Mouse (Mus musculus) embryo, embryonic 11 days (tissue): ENCODE data around the gene Acoxl.
A peak's percentile ranks its signal among the peaks of the same experiment; 100 is the strongest.

Experiments
- DNase-seq: peaks from one replicate; pipeline ENCODE4 v3.0.0-alpha.2; 2015

Acoxl gene

GRCm38 (mm10) chr2:127960579-127960978 is 121.9 kb downstream of the Acoxl start:
- peak; percentile 28 for DNase-seq

DNA sequence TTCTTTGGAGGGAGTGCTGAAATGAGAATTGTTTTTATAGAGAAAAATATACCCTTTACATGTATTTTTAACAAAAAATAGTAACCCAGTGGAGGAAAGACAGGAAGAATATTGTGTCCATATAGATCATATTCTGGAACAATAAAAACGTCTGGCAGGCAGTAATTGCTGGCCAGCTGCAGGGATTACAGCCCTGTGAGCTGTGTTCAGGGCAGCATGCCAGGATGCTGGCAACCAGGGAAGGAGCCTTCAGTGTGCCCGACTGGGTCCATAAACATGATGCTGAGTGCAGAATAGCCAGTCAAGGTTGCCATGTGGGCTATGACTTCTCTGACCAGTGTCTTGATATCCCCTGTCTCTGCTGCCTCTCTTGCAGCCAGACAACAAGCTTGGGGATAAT is 122.5 kb downstream of the Acoxl start:
- DNase-seq: no peak

DNA sequence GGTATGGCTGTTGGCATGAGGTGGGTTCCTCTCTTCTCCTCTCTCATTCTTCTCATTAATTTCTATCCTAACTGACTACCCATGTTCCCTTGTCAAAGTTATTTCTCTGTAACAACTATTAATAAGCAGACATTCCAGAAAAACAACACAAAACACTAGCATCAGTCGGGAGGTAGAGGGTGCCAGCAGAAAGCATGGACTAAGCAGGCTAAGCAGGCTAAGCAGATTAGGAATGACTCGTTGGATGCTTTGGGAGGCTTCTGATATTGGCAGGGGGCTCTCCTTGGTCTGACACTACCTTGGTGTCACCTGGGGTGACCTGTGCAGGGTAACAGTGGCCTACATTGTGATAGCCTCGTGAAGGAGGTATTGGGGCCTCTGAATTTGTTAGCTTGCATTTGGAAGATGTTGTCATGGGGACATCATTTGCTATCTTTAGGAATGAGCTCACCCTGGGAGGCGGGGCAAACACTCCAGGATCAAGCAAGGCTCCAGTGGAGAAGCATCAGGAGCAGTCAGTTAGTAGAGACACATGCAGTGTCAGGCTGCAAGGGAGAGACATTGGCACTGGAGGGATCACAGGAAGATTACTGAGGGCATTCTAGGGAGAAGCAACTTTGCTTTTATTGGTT is 123.2 kb downstream of the Acoxl start:
- no peak for DNase-seq

- no peak for DNase-seq
These were observed 130.3 kb downstream of the Acoxl start for GRCm38 (mm10) chr2:127968944-127969343.

DNA sequence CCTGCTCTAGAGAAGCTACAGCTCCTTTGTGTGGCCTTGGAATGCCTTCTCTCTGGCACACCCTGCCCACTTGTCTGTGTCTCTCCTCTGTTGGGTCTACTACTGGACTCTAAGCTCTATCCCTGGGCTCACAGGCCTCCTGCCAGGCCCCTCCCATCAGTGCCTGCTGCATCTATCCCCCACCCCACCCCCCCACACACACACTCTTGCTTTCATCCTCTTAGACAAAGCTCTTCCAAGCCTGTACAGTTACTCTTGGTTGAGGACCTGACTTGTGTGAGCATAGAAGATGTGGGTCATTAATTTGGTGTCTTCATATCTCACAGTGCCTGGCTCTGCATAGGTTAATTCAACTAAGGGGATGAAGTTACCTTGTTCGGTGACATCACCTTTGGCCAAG is 137.6 kb downstream of the Acoxl start:
- DNase-seq: no peak

DNA sequence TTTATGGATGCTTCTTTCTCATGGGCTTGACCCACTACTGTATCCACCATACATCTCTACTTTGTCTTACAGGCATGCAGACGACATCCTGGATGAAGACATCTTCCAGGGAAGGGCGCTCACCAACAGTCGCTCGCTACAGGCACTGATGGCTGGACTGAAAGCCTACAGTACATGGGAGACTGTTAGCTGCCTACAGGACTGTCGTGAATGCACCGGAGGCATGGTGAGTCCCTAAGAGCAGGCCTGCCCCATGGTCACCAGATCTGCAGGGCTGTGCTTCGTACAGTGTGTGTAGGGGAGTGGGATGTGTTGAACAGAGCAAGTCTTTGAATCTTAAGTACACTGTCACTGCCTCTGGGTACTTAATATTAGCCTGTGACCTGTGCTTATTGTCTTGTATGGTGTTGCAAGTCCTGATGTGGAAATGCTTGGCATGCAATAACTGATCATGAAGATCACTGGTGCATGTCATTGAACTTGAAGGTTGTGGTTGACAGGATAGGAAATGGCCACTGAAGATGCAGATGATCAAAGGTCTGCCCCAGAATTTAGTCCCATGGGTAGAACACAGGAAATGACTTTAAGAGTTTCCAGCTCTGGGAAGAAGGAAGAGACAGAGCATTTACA is 140.0 kb downstream of the Acoxl start:
- DNase-seq: no peak

DNA sequence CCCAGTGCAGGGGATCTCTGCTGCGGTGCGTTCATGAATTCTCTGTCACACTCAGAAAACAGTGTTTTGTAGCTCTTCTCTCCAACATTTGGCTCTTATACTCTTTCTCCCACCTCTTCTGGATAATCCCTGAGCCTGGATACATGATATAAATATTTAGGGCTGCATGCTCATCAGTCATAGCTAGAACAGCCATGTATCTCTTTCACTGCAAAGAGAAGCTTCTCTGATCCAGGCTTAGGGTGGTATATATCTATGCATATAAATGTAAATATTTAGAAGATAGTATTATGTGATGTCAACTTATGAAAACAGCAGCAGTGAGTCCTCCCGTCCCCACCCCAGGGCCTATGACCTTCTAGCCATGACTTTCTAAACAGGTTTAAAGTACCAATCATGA is 143.9 kb downstream of the Acoxl start:
- no peak for DNase-seq

- DNase-seq: no peak
These were observed 144.6 kb downstream of the Acoxl start for GRCm38 (mm10) chr2:127983301-127983700.

DNA sequence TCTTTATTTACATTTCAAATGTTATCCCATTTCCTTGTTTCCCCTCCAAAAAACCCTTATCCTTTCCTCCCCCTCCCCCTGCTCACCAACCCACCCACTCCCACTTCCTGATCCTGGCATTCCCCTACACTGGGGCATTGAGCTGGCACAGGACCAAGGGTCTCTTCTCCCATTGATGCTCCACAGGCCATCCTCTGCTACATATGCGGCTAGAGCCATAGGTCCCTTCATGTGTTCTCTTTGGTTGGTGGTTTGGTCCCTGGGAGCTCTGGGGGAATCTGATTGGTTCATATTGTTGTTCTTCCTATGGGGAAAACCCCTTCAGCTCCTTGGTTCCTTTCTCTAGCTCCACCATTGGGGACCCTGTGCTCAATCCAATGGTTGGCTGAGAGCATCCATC is 145.3 kb downstream of the Acoxl start:
- no peak for DNase-seq

DNA sequence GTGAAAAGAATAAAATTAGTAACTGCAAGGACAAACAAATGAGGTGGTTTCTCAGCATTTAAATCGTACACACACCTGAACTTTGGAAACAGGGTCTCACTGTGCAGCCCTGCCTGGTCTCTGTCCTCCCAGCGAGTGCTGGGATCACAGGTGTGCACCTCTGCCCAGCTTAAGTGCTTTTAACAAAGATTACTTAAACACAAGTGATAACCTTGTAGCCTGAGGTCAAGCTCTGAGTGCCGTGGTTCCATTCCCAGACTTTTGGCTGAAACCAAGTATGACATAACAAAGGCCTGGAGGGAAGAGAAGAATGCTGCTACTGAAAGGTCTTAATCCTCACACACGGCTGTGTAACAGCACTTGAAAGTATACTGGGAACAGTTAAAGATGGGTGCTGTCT is 149.0 kb downstream of the Acoxl start:
- no peak for DNase-seq

- DNase-seq: no peak
These were observed 152.3 kb downstream of the Acoxl start for GRCm38 (mm10) chr2:127990856-127991479.

DNA sequence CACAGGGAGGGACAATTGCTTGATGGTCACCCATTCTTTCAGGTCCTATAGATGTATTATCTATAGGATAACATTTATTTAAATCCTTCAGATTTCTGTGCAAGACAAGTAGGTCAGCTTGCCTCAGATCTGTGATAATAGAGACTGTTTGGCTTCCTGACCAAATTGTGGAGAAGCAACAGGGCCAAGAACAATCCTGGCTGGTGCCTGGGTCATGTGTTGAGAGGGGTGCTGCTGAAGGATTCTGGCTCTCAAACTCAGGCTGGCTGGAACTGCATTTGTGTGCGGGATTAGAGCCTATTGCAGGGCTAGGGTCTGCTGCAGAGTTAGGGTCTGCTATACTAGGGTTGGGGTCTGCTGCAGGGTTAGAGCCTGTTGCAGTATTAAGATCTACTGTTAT is 153.0 kb downstream of the Acoxl start:
- no peak for DNase-seq

- DNase-seq: no peak
These were observed 170.2 kb downstream of the Acoxl start for GRCm38 (mm10) chr2:128008662-128009423.

GRCm38 (mm10) chr2:128014613-128015012 is 175.9 kb downstream of the Acoxl start:
- no peak for DNase-seq

- DNase-seq: no peak
These were observed 176.9 kb downstream of the Acoxl start for GRCm38 (mm10) chr2:128015602-128016001.

- no peak for DNase-seq
These were observed 181.6 kb downstream of the Acoxl start for GRCm38 (mm10) chr2:128020039-128020907.

- no peak for DNase-seq
These were observed 182.2 kb downstream of the Acoxl start for GRCm38 (mm10) chr2:128020908-128021193.

DNA sequence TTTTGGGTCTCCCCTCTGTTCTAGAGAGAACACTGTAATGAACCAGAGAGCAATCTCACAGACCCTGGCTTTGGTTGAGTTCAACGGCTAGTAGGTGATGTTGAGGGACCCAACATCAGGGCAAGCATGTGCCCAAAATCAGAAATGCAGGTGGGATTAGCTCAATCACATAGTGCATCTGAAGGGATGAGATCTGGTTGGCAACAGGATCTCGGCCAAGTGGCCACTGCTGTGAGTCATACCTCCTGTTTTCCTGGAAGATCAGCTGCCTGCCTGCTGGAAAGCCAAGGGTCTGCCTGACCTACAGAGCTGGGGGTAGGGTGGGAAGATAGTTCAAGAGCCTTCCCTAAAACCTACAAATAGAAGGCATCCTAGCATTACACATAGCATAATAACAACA is 185.2 kb downstream of the Acoxl start:
- no peak for DNase-seq

DNA sequence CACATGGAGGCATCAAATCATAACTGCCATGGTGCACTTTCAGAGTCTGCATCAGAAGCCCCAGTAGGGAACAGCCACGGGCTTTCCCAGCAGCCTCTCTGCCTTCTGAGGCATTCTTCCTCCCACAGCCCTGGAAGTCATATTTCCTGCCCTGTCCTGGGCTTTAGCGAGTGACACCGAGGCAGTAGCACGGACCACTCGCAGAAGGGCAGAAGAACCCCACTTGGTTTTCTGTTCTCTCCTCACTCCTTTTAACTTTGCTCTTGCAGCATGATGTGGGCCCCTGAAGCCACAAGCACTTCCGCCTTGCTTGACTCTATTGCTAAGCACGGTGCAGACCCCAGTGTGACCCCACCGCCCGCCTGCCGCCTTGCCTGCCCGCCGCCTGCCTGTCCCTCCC is 189.0 kb downstream of the Acoxl start:
- DNase-seq: no peak

GRCm38 (mm10) chr2:128029968-128030367 is 191.3 kb downstream of the Acoxl start:
- no peak for DNase-seq

- DNase-seq: peak; percentile 49
These were observed 193.4 kb downstream of the Acoxl start for GRCm38 (mm10) chr2:128032111-128032510.

- no peak for DNase-seq
These were observed 194.8 kb downstream of the Acoxl start for GRCm38 (mm10) chr2:128033503-128033902.

- DNase-seq: no peak
These were observed 195.5 kb downstream of the Acoxl start for GRCm38 (mm10) chr2:128034066-128034665.
